Mouse (Mus musculus): Measurements from ENCODE around the gene Cd3d.

DNA sequence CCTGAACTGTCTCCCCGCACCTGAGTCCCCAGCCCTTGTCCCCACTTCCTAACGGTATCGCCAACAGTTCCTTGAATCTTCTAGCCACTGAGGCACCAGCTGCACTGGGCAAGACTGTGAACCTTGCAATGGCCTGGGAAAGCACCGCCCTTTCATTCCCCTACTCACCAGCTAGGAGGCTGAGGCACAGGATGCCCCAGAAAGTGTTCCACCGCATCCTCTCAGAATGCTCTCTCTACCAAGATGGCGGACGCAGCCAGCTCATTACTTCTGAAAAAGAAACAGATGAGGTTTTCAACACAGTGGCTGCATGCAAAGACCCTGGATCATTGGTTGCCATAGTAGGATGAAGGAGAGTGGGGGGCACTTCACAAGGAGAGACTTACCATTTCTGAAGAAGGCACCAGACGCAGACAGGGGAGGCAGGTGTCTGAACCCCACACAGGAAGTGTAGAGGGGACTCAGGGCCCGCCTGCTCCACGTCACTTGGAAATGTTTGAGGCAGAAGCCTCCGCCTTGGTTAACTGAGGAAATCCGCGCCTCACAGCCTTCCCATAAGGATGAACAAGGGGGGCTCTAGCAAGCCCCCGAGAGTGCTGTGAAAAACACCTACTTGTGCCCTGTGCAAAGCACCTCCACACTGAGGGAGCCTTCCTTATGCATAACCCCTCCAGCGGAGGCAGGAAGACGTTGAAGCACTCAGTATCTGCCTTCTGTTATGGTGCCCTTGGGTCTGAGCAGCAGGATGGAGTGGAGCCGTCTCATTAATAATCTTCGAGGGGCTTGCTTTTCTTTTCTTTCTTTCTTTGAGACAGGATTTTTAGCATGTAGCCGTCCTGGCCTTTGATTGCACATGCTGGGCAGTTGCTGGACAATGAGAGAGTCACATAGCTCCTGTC is 27.8 kb downstream of the Cd3d start, which contains the start of gene Cd3e:
- no peak for TF ChIP-seq GATA1 (IDR thresholded peaks at IDR 0.05; ENCODE audit: low read length)
- TF ChIP-seq TAL1 (IDR thresholded peaks at IDR 0.05; ENCODE audit: low read length): no peak
